Mouse (Mus musculus): ENCODE measurements at regions not wholly inside any gene's neighbourhood (a gene's known extent, or its start where the extent isn't known, plus 50 kb on each side); places are given as distances from the start of the nearest gene placed in this dataset.
A peak's percentile ranks its signal among the peaks of the same experiment; 100 is the strongest.
"Not testable (repeated sequence)": the region's sequence is repeated elsewhere in the genome, so short reads cannot be mapped to it uniquely, and the experiment has no call there.

GRCm38 (mm10) chr1:81637357-81637756, 560.6 kb downstream of the Nyap2 start:
- DNase-seq (ENCODE audit: low spot score in 2 of 2): no peak

DNA sequence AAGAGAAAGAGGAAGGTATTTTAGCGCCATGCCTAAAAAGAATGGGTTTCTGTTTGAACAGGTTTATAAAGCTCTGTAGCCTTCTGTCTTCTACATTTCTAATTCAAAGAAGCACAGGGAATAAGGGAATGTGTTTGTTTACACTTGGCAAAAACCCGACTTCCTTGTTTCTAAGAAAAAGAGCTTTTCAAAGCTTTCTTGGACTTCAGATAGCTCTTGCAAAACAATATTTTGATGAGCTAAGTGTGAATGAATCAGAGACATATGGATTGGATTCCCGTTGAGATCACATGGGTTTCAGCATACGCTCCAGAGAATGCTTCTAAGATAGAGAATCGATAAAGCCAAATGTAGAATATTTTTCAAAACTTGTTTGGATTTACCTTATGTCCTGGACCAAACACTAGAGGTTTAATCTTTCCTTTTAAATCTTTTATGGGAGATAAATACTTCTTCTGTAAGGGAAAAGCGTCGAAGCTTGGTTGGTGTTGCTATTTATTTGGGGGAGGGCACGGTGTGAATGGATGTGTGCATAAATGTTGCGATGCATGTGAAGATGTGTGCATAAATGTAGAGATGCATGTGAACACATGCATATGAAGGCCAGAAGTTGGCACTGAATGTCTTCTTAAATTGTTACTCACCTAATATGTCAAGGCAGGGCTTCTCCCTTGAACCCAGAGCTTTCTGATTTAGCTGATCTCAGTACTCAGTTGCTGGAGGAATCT, 576.4 kb downstream of the Nyap2 start:
- DNase-seq (ENCODE audit: low spot score in 2 of 2): no peak

DNA sequence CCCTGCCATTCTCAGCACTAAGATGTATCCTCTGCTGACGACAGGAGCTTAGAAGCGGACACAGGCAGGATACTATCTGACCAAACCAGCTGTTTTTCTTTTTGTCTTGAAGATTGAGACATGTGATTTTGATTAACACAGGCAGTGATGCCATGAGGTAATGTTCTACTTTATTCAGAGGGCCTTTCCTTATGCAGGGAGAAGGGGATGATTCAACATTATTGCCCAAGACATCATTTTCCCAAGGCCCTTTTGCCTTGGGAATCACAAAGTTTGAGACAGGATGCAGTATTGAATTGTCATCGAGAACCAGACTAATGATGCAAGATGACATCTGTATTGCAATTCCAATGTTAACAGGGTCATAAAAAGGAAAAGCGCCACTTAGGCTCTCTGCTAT, 571.7 kb upstream of the Gm9747 start:
- no peak for DNase-seq (ENCODE audit: low spot score in 2 of 2)

GRCm38 (mm10) chr1:81671142-81671541, 561.8 kb upstream of the Gm9747 start:
- DNase-seq (ENCODE audit: low spot score in 2 of 2): no peak

DNA sequence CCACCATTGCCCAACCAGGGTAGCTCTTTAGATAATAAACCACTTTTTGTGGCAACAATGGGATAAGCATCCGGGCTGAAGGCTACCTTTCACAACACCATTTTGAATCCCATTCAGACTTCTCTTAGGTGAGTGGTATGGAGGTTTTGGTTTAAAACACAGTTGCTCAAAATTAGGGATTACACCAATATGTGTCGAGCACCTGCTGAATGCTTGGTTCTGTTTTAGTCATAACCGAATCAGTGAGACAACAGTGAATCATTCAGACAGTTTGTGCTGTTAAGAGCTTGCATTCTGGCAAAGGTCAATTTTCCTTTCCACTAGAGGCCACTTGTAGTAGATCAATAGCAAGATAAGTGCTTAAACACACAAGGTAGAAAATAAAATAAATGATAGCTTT, 561.2 kb upstream of the Gm9747 start:
- no peak for DNase-seq (ENCODE audit: low spot score in 2 of 2)

DNA sequence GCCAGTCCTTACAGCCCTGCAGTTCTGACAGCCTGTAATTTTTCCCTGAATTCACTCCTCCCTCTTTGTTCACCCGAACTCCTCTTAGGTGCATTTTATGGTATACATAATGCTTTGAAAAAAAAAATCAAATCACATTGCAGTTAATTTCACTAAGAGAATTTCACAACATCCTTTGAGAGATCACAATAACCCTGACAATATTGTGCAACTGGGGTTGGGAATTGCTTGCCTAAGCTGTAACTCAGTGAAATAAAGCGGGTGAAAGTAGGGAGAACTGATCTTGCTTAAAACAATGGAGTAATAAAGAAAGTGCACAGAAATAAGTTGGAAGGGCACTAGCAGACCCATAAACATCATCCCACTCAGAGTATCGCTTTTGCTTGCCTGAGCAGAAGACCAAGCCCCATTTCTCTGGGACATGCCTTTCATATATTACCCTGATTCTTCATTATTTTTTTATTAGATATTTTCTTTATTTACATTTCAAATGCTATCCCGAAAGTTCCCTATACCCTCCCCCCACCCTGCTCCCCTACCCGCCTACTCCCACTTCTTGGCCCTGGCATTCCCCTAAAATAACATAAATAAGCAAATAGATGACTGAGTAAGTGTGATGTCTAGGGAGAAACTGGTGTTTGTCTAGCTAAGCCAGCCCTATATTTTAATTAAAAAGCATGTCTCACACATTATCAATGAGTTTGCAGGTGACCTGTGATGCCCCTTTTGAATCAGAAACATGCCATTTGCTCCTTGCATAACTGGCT, 557.2 kb upstream of the Gm9747 start:
- DNase-seq (ENCODE audit: low spot score in 2 of 2): no peak

DNA sequence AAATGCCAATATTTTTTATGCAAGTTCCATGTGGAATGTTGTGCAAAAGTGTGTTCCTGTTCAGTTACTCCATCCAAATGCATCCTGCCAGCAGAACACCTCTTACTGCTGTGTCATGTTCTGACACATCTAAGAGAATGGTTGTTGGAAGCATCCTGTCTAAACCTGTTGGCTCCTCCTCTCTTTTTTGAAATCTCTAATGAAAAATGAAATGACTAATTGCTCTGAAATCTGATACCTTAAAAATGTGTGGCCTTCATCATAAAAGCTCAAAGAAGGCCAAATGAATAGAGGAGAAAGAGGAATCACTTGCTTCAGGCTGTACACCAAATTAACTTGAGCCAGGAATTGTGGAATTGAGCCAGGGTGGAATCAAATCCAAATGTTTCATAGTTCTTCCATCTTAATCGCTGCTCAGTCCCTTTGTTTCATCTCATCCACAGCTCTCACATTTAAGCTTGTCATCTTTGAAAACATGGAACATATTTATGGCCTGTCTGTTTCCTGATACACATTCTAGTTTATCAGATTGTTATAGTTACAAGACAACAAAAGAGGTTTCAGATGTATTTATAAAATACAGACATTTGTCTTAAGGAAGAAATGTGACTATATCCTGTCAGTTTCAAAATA, 555.0 kb upstream of the Gm9747 start:
- DNase-seq (ENCODE audit: low spot score in 2 of 2): peak in 1 of 2 experiments; percentile 2

DNA sequence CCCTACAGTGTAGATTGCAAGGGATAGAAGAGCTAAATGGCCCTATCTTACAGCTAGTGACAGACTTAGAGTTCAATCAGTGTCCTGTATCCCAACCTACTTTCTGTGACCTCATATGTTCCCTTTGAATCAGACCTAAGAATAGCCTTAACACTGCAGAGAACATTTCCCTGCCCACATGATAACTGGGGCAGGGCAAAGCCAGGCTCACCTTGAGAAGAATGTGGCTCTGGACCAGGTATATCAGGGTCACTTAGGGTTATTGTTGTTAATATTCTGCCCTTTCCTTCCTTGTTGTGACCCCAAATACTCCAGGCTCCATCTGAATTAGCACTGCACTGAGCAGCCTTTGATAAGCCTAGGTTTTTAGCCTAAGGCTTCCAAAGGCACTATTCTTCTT, 536.8 kb upstream of the Gm9747 start:
- no peak for DNase-seq (ENCODE audit: low spot score in 2 of 2)

- peak in 1 of 2 experiments; percentile 2 for DNase-seq (ENCODE audit: low spot score in 2 of 2)
Measured at GRCm38 (mm10) chr1:81709169-81709568, 523.7 kb upstream of the Gm9747 start.

GRCm38 (mm10) chr1:81717091-81717490, 515.8 kb upstream of the Gm9747 start:
- no peak for DNase-seq (ENCODE audit: low spot score in 2 of 2)

DNA sequence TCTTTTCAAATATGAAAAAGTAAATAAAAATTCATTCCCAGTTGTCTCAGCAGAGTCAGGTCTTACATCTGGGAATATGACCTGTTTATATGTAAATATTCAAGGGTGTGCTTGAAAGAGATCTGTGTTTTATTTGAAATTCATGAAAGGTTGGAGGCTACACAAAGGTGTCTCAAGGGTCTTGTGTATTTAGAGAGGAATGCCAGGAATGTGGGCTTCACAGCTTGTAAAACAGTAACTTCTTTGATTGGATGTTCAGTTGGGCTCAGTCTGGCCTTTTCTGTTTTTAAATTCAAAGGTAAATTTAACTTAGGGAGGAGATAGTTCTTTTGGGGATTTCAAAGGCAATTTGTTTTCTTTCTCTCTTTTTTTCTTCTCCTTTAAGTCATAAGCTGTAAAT, 514.7 kb upstream of the Gm9747 start:
- no peak for DNase-seq (ENCODE audit: low spot score in 2 of 2)

- DNase-seq (ENCODE audit: low spot score in 2 of 2): no peak
Measured at GRCm38 (mm10) chr1:81724859-81725258, 508.1 kb upstream of the Gm9747 start.

DNA sequence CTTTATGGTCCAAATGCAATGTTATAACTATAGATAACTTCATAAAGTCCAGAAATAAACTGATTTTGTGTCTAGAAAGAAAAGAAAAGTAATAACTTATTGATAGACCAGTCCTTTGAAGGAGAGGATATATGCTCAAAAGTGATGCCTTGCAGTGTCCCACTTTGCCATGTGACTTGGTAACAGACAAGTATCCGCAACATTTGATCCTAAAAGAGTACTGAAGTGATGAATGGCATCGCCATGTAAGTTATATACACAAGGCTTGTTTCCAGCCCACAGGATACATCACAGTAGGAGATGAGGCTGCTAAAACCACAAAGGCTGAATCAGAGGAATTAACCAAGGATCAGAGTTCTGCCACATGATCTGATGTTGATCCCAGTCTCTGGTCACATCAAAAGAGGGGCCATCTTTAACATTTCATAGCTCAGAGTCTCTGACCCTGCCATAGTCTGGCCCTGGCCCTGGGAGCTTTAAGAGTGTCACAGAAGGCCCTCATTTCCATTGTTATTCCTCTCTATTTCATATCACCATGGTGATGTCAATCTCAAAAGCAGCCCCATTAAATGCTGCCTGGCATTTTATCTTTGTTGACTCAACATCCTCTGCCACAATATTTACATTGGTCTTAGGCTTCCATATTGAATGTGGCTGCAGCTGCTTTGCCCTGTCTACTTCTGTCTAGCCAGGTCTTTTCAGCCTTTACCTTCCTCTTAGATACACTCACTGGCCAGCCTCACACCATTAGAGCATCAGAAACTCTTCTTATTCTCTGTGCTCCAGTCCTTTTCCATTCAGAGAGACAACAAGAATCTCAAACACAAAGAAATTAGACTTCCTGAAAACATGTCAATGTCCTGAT, 506.4 kb upstream of the Gm9747 start:
- no peak for DNase-seq (ENCODE audit: low spot score in 2 of 2)

GRCm38 (mm10) chr1:81737111-81737833, 495.6 kb upstream of the Gm9747 start:
- no peak for DNase-seq (ENCODE audit: low spot score in 2 of 2)

DNA sequence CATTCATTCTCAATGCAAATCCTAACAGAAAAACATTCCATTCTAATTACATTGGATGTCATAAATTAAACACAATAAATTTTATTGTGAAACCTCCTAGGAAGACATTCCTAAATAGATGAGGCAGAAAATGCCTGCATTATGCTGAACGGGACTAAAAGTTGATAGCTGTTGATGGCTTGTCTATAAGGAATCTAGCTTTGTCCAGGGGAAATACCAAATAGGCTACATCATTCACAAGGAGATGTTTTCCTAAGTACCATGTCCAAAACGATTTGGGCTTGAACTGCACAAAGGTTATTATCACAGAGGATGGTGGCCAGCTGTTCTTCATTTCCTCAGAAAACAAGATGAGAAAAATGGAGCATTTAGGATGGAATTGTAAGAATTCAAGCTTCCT, 494.5 kb upstream of the Gm9747 start:
- no peak for DNase-seq (ENCODE audit: low spot score in 2 of 2)

DNA sequence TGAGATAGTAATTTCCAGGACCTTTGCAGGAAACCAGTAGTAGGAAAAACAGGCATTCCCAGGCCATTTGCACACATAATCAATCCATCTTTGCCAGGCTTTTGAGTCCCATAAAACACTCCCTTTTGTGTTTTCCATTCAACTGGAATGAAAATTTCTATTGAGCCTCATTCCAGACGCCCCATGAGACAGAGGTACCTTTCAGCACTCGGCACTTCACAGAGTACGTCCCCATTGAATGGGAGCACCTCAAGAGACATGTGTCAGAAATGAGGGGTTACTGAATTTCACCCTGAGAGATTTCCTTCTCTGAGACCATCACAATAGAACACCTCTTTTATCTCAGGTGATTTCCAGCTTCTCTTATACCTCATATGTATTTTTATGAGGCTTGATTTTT, 493.5 kb upstream of the Gm9747 start:
- no peak for DNase-seq (ENCODE audit: low spot score in 2 of 2)

DNA sequence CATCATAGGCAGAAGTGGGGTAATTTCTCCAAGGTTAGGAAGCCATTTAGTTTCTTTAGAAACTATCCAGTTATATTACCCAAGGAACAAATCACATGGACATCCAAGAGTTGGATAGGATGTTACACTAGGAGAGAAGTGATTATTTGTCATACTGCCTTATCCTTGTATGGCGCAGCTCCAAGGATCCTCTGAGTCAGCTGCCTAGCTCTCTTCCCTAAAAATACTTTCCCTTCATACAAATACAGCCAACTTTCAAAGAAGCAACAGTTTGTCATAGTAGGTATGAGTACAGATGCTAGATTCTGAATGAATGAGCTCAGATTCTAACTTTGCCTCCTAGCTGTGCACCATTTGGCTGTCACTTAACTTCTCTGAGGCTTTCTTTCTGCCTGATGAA, 492.9 kb upstream of the Gm9747 start:
- no peak for DNase-seq (ENCODE audit: low spot score in 2 of 2)

- DNase-seq (ENCODE audit: low spot score in 2 of 2): not testable (repeated sequence)
Measured at GRCm38 (mm10) chr1:81741882-81742281, 491.0 kb upstream of the Gm9747 start.

DNA sequence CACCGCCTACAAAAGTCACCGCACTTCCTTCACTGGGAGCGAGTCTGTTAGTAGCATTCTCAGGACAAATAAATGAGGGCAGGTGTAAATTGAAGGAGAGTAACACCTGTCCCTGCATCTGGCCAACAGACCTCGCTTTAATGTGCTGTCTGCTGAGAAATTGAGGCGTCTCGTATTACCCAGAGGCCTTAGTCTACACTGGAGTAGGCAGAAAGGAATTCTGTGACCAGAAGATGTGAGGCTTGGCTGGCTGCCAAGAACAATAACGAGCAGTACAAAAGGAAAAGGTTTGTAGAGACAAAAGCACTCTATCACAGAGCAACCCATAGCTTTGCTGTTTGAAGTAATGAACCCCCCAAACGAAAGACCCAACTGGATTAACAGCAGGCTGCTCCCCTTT, 488.4 kb upstream of the Gm9747 start:
- DNase-seq (ENCODE audit: low spot score in 2 of 2): peak in 1 of 2 experiments; percentile 33

DNA sequence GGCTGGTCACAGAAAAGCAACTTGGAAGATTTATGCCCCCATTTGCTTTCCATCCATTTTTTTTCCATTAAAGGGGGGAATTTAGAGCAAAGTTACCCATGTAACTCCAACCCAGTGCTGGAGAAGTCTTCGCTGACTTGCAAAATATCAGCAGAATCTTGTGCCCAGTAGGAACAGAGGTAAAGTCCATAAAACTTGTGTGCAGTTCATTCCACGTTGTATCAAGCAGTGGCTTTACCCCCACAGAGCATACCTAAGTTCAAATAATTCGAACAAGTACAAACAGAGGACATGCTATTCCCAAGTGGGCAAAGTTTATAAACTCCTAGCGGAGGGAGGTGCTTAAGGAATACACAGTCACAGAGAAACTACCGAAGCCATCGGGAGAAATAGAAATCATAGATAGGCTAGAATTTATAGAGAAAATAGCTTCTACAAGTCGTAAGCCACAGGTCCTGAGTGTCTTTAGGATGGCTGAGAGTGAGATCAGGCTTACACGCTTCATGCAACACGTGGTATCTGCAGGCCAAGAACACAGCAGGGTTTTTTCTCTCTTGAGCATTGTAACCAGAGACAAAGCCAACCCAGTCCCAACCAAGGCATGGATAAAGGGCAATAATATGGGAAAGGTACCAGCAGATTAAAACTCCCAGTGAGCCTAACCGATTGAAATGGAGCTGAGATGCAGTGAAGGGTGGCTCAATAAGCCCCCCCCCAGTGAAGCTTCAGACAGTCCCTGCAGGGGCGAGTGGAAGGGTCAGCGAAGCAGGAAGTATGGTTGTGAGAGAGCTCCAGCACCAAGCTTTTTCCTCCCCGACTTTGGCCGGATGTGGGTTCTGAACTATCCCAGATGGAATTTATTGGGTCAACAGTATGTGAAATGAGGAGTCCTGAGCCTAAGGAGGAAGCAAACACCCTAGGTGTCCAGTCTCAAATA, 487.6 kb upstream of the Gm9747 start:
- no peak for DNase-seq (ENCODE audit: low spot score in 2 of 2)

All from cerebellum, postnatal 4 days (tissue).